Mouse (Mus musculus) limb, embryonic 10.5 days (tissue): Measurements from ENCODE around the gene Npr3. TPM values are rescaled to one million over a fixed set of nuclear protein-coding genes. Genes with fewer than 3 reads are reported as not detected.

Experiments used
- DNase-seq: peaks from one replicate; pipeline ENCODE4 v3.0.0-alpha.2; 2017; ENCODE audit warnings: low spot score
- H3K27ac ChIP-seq: fragments of 300-500 bp; sonication (generic); 2 replicates; pipeline ENCODE4 v1.5.1; 2016; ENCODE audit warnings: mild to moderate bottlenecking
- H3K27me3 ChIP-seq: fragments of 300-500 bp; sonication (generic); 2 replicates; pipeline ENCODE4 v1.6.1; 2016; ENCODE audit warnings: low read depth, mild to moderate bottlenecking; ENCODE audit not compliant: poor library complexity, severe bottlenecking
- H3K36me3 ChIP-seq: fragments of 300-500 bp; sonication (generic); 2 replicates; pipeline ENCODE4 v1.6.1; 2016; ENCODE audit warnings: mild to moderate bottlenecking, moderate library complexity
- H3K4me1 ChIP-seq: fragments of 300-500 bp; sonication (generic); 2 replicates; pipeline ENCODE4 v1.6.1; 2016
- H3K4me3 ChIP-seq: fragments of 300-500 bp; sonication (generic); 2 replicates; pipeline ENCODE4 v1.5.1; 2016; ENCODE audit warnings: mild to moderate bottlenecking, moderate library complexity
- H3K9me3 ChIP-seq: fragments of 300-500 bp; sonication (generic); replicated peaks from 2 replicates; pipeline ENCODE4 v1.6.1; 2016; ENCODE audit warnings: mild to moderate bottlenecking
- WGBS: fragments of 180-500 bp; shearing (Covaris S2); methylation state at CpG from one replicate; pipeline ENCODE4 v1.1.7; 2016; 5-methylcytosine and 5-hydroxymethylcytosine counted together
- polyA plus RNA-seq: library from polyadenylated mRNA; unstranded; fragments of >200 nt; fragmentation: Nextera tagmentation; extraction: Ambion mirVana; gene quantifications from 2 replicates; pipeline ENCODE4 v1.2.1, GENCODE M21; 2016

The Npr3 gene
- polyA plus RNA-seq, 1 experiment from 2014 or later: 1.7 TPM

DNA sequence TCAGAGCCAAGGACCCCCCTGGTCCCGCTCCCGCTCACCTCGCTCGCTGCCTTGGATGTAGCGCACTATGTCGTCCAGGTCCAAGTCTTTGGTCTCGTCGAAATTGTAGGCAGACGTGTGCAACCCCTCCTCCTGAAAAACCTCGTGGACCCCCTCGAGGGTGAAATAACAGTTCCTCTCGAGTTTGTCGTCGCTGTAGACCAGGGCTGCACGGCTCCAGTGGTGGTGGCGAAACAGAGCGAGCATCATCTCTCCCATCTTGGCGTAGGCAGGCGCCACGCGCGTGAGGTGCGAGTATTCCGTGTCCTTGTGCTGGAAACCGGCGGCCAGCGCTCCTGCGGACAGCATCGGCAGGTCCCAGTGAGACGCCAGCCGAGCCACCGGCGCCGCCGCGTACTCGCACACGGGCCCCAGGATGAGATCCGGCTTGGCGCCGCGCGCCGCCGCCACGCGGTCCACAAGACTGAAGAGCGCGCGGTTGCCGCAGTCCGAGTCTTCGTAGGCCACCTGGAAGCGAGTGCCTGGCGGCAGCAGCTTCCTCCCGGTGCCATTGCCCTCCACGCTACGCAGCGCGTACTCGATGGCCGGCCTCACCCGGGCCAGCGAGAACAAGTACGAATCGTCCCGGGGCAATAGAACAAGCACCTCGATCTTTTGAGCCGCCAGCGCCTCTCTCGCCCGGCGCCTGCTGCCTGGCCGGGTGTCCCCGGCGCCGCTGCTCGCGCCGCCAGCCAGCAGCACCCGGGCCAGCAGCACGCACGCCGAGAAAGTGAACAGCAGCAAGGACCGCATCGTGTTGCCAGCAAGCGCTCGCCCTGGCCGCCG lies 2.0 kb downstream of the Npr3 start:
- H3K4me3 ChIP-seq: peak overlapping the region; percentile 57
- H3K36me3 ChIP-seq: no peaks in the 10 kb centered on the region
- WGBS: under 1% methylated on average over 90 of the region's 90 CpGs
- peak overlapping the region; percentile 72 for H3K27ac ChIP-seq
- peak; percentile 68 for DNase-seq
- H3K9me3 ChIP-seq: no peaks in the 10 kb centered on the region
- peaks cover 50% of the 10 kb centered on the region for H3K4me1 ChIP-seq
- peaks cover 83% of the 10 kb centered on the region for H3K27me3 ChIP-seq

GRCm38 (mm10) chr15:11904043-11904847 lies 2.8 kb downstream of the Npr3 start:
- 1% methylated on average over 48 of the region's 48 CpGs for WGBS
- Histone ChIP-seq H3K9me3 (no peaks in the 10 kb centered on the region), H3K4me3 (peak overlapping the region; percentile 57), H3K27me3 (peaks cover 84% of the 10 kb centered on the region), H3K4me1 (peaks cover 50% of the 10 kb centered on the region), H3K36me3 (no peaks in the 10 kb centered on the region), H3K27ac (peak overlapping the region; percentile 53; the same call in 1 of the 2 replicates)
- peak; percentile 71 for DNase-seq

GRCm38 (mm10) chr15:11903196-11904042 lies 3.7 kb downstream of the Npr3 start:
- Histone ChIP-seq H3K9me3 (no peaks in the 10 kb centered on the region), H3K36me3 (no peaks in the 10 kb centered on the region), H3K4me1 (peaks cover 49% of the 10 kb centered on the region), H3K27me3 (peaks cover 78% of the 10 kb centered on the region), H3K4me3 (peak overlapping the region; percentile 57), H3K27ac (peak overlapping the region; percentile 53; the same call in 1 of the 2 replicates)
- DNase-seq: peak; percentile 61
- 2% methylated on average over 34 of the region's 34 CpGs for WGBS

DNA sequence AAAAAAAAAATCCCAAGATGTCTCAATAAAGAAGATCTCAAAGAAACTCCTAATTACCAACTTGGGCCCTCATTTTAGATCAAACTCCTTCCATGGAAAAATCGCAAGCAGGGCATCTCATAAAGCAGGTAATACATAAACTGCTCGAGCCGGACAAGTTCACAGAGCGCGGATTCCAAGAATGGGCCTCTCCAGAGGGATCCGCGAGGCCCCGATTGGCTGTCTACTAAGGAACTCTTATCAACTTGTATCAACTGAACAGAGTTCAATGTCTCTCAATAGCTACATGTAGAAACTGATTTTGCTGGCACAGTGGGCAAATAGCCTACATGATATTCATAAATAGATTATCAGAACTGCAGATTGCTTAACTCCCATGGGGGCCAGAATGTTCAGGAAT lies 9.5 kb downstream of the Npr3 start:
- no peak overlapping the region for H3K27ac ChIP-seq
- H3K36me3 ChIP-seq: no peaks in the 10 kb centered on the region
- H3K4me1 ChIP-seq: no peaks in the 10 kb centered on the region
- no peaks in the 10 kb centered on the region for H3K9me3 ChIP-seq
- DNase-seq: no peak
- WGBS: 94% methylated on average over 8 of the region's 8 CpGs
- peaks cover 23% of the 10 kb centered on the region for H3K27me3 ChIP-seq
- no peak overlapping the region for H3K4me3 ChIP-seq

DNA sequence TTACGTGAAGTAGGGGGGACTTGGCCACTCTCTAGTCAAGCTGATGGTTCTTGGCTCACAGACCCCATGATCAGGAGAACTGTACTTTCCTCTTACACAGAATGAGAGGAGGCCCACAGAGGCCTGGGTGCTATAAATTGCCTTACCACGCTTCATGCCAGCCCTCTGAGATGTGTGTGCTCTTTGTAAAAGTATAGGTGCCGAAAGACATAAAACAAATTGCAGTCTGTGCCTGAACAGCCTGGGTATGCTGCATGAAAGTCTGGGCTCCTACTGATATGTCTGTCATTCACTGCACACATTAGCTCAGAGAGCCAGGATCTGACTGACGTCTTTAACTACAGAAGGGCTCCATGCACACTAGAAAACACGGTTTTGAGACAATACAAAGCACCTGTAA lies 9.9 kb downstream of the Npr3 start:
- H3K4me3 ChIP-seq: no peak overlapping the region
- H3K36me3 ChIP-seq: no peaks in the 10 kb centered on the region
- no peak overlapping the region for H3K27ac ChIP-seq
- no peaks in the 10 kb centered on the region for H3K9me3 ChIP-seq
- 82% methylated on average over 5 of the region's 5 CpGs for WGBS
- no peaks in the 10 kb centered on the region for H3K4me1 ChIP-seq
- peaks cover 19% of the 10 kb centered on the region for H3K27me3 ChIP-seq
- no peak for DNase-seq

DNA sequence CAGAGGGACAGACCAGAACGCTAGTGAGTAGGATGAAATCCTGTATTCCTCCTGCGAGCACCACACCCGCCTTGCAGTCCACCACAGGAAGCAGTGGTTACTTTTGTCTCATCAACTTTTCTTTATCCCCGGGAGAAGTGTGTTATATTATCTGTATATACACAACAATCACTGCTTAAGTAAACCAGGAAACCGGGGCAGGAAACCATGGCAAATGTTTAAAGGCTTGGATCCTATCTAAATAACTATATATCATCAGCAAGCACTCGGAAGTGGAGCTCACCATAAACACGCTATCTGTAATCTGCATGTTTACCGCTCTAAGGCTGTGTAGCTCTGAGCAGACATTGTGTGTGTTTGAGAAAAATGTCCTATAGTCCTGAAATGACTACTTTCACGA lies 13.1 kb downstream of the Npr3 start:
- H3K36me3 ChIP-seq: no peaks in the 10 kb centered on the region
- no peaks in the 10 kb centered on the region for H3K4me1 ChIP-seq
- H3K27ac ChIP-seq: no peak overlapping the region
- no peaks in the 10 kb centered on the region for H3K9me3 ChIP-seq
- no peak for DNase-seq
- H3K27me3 ChIP-seq: no peaks in the 10 kb centered on the region
- no peak overlapping the region for H3K4me3 ChIP-seq
- WGBS: 82% methylated on average over 9 of the region's 9 CpGs

GRCm38 (mm10) chr15:11891395-11891794 lies 15.7 kb downstream of the Npr3 start:
- Histone ChIP-seq H3K36me3 (no peaks in the 10 kb centered on the region), H3K27me3 (no peaks in the 10 kb centered on the region), H3K4me1 (no peaks in the 10 kb centered on the region), H3K27ac (no peak overlapping the region), H3K4me3 (no peak overlapping the region), H3K9me3 (no peaks in the 10 kb centered on the region)
- DNase-seq: no peak
- 60% methylated on average over 3 of the region's 3 CpGs for WGBS

DNA sequence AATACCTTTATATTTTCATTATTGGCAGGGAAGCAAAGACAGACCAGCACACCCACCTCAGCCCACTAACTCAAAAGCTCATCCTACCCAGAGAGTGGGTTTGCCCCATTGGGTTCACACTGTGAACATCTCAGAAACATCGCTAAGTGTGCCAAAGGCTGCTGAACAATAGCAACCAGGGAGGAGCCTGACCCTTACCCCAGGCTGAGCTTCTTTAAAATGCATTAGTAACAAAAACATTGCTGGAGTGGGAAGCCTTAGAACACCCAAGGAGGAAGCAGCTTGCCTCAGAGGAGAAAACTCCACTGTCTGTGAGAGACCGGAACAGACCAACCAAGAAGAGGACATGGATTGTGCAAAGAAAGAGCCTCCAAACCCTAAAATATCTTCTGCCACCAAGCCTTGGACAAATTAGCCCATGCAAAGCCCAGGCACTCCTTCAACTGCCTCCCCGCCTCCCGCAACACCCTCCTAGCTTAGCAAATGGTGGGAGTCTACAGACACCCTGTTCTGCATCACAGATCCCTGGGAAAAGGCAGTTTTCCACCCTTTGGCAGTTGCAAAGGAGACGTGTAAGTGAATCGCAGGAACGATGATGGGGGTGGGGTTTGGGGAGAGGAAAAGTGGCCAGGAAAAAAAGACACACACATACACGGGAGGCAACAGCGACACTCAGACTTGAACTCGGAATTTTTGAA lies 24.4 kb downstream of the Npr3 start:
- no peaks in the 10 kb centered on the region for H3K4me1 ChIP-seq
- DNase-seq: no peak
- no peak overlapping the region for H3K4me3 ChIP-seq
- no peak overlapping the region for H3K27ac ChIP-seq
- no peaks in the 10 kb centered on the region for H3K36me3 ChIP-seq
- no peaks in the 10 kb centered on the region for H3K27me3 ChIP-seq
- no peaks in the 10 kb centered on the region for H3K9me3 ChIP-seq
- 56% methylated on average over 10 of the region's 10 CpGs for WGBS

DNA sequence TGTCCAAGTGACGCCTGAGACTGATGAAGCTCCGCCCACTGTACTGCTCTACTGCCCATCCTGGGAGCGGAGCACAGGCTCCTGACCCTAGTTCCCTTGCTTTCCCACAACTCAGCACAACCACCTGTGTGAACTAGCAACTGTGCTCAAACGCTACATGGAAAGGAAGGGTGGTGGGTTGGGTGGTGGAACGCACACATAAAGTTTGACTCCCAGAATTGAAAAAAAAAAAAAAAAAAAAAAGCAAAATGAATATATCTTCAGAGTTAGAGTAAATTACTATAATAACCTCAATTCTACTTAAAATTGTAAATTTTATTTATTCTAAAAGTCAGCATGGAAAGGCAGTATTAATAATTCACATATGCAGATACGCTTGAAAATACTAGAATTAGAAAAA lies 25.3 kb downstream of the Npr3 start:
- no peaks in the 10 kb centered on the region for H3K36me3 ChIP-seq
- no peaks in the 10 kb centered on the region for H3K9me3 ChIP-seq
- H3K27ac ChIP-seq: no peak overlapping the region
- no peak for DNase-seq
- H3K4me1 ChIP-seq: no peaks in the 10 kb centered on the region
- WGBS: 91% methylated on average over 6 of the region's 6 CpGs
- no peaks in the 10 kb centered on the region for H3K27me3 ChIP-seq
- no peak overlapping the region for H3K4me3 ChIP-seq

DNA sequence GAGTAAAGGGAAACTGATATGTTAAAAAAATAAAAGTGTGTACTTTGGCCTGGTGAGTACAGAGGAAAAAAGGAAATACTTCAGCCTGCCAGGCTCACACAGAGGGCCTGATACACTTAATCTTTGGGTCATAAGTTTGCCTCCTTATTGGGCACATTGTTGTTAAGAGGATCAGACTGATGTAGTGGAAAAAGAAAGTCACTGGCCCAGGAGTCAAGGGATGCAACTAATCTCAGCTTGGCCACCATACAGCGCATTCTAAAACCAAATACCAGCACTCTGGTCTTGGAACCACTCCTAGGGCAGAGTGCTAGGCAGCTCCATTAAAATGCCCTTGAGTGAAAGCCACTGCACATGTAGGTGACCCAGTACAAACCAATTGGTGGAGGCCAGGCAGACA lies 28.8 kb downstream of the Npr3 start:
- Histone ChIP-seq H3K27me3 (no peaks in the 10 kb centered on the region), H3K36me3 (no peaks in the 10 kb centered on the region), H3K9me3 (no peaks in the 10 kb centered on the region), H3K27ac (no peak overlapping the region), H3K4me3 (no peak overlapping the region), H3K4me1 (no peaks in the 10 kb centered on the region)
- 96% methylated on average over 1 of the region's 1 CpGs for WGBS
- DNase-seq: no peak

GRCm38 (mm10) chr15:11877273-11877672 lies 29.8 kb downstream of the Npr3 start:
- 87% methylated on average over 2 of the region's 2 CpGs for WGBS
- Histone ChIP-seq H3K9me3 (no peaks in the 10 kb centered on the region), H3K4me3 (no peak overlapping the region), H3K36me3 (no peaks in the 10 kb centered on the region), H3K4me1 (no peaks in the 10 kb centered on the region), H3K27me3 (no peaks in the 10 kb centered on the region), H3K27ac (no peak overlapping the region)
- no peak for DNase-seq

DNA sequence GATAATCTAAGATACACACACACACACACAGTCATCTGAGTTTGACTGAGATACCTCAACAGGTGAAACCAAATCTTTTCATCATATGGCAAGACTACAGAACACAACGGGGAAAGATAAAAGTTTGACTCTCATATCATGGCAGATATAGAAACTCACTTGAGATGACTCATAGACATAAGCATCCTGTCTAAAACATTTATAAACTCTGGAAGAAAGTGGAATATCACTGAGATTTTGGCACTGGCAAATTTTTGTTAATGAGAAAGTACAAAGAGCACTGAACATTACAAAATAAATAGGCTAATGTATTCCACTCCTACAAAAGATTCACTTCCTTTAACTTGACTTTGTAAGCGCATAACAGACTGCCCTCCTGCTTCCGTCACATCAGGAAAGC lies 40.2 kb downstream of the Npr3 start:
- no peaks in the 10 kb centered on the region for H3K4me1 ChIP-seq
- no peak overlapping the region for H3K4me3 ChIP-seq
- no peak for DNase-seq
- no peak overlapping the region for H3K27ac ChIP-seq
- no peaks in the 10 kb centered on the region for H3K27me3 ChIP-seq
- no peaks in the 10 kb centered on the region for H3K36me3 ChIP-seq
- WGBS: 94% methylated on average over 3 of the region's 3 CpGs
- no peaks in the 10 kb centered on the region for H3K9me3 ChIP-seq
